Mouse (Mus musculus) thymus, adult 2 months (tissue): ENCODE measurements around the gene Znrf2.

Experiments used
- CTCF ChIP-seq: fragments of 200-500 bp; IDR thresholded peaks from 2 replicates; pipeline ENCODE4 v1.5.1; 2012; ENCODE audit warnings: mild to moderate bottlenecking, control low read depth, low read length, moderate library complexity, borderline replicate concordance; ENCODE audit not compliant: control insufficient read depth, poor library complexity, insufficient read depth; ENCODE audit errors: extremely low read depth
- POLR2A ChIP-seq: fragments of 200-500 bp; IDR thresholded peaks from 2 replicates; pipeline ENCODE4 v1.6.1; 2012; ENCODE audit warnings: mild to moderate bottlenecking, low read length, control low read depth, moderate library complexity; ENCODE audit not compliant: control insufficient read depth, poor library complexity, insufficient read depth; ENCODE audit errors: extremely low read depth

DNA sequence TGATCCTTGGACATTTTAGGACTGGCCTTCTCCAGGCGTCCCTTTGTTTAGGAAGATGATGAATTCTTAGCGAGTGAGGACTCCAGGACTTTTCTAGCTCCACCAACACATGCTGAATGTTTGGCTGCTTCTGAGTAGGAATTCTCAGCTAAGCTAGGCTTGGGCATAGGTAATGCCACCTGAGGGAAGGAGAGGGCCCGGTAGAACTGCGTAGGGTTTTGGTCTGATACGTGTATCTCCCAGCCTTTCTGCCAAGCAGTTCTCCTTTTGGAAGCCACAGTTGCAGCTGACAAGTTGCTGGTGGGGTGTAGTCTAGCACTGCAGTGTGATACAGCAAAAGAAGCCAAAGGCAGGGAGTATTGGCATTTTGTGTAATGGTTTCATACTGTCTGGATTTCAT lies 10.9 kb upstream of the Znrf2 start:
- no peak for TF ChIP-seq CTCF
- no peak for TF ChIP-seq POLR2A
